Mouse (Mus musculus) MEL (cell line): ENCODE data around the gene Vsig2. TPM values are rescaled to one million over a fixed set of nuclear protein-coding genes. Genes with fewer than 3 reads are reported as not detected.

Source experiments
- DNase-seq: peaks from one replicate; pipeline ENCODE4 v3.0.0; 2011; ENCODE audit warnings: low read depth, low spot score
- H3K27ac ChIP-seq: 2 replicates; pipeline ENCODE4 v1.5.1; 2012; ENCODE audit warnings: low read depth, mild to moderate bottlenecking, control low read depth, low read length, moderate library complexity; ENCODE audit not compliant: control insufficient read depth
- H3K27me3 ChIP-seq, 2 experiments: fragments of 150-350 bp in 1 of 2; sonication (generic) in 1 of 2; 2 replicates each; pipeline ENCODE4 v1.6.1; 2012; ENCODE audit warnings: low read length in 2 of 2, mild to moderate bottlenecking in 2 of 2, improper control_type of control experiment in 1 of 2, moderate library complexity in 1 of 2; ENCODE audit not compliant: insufficient read depth in 2 of 2, control insufficient read depth in 1 of 2
- H3K36me3 ChIP-seq, 2 experiments: 2 replicates each; pipeline ENCODE4 v1.6.1; 2012 to 2014; ENCODE audit warnings: low read length in 2 of 2, improper control_type of control experiment in 1 of 2, inconsistent platforms in 1 of 2, mild to moderate bottlenecking in 1 of 2; ENCODE audit not compliant: insufficient read depth in 2 of 2, control insufficient read depth in 1 of 2
- H3K4me1 ChIP-seq, 2 experiments: fragments of 150-350 bp in 1 of 2; sonication (generic) in 1 of 2; 2 replicates each; pipeline ENCODE4 v1.6.1; 2012; ENCODE audit warnings: low read length in 2 of 2, improper control_type of control experiment in 1 of 2, mild to moderate bottlenecking in 1 of 2; ENCODE audit not compliant: insufficient read depth in 2 of 2, control insufficient read depth in 1 of 2
- H3K4me3 ChIP-seq, 2 experiments: fragments of 150-350 bp in 1 of 2; sonication (generic) in 1 of 2; 2 replicates each; pipeline ENCODE4 v1.5.1; 2012; ENCODE audit warnings: low read depth in 2 of 2, low read length in 2 of 2, mild to moderate bottlenecking in 2 of 2, moderate library complexity in 2 of 2, control low read depth in 1 of 2, improper control_type of control experiment in 1 of 2; ENCODE audit not compliant: control insufficient read depth in 1 of 2, insufficient read depth in 1 of 2
- H3K79me2 ChIP-seq: 2 replicates; pipeline ENCODE4 v1.6.1; 2012; ENCODE audit warnings: mild to moderate bottlenecking, low read length, moderate library complexity; ENCODE audit not compliant: control insufficient read depth, poor library complexity, insufficient read depth
- H3K9ac ChIP-seq: 2 replicates; pipeline ENCODE4 v1.6.1; 2012; ENCODE audit warnings: low read depth, mild to moderate bottlenecking, control low read depth, low read length, moderate library complexity; ENCODE audit not compliant: control insufficient read depth, poor library complexity, severe bottlenecking
- H3K9me3 ChIP-seq: fragments of 150-350 bp; sonication (generic); replicated peaks from 2 replicates; pipeline ENCODE4 v1.6.1; 2012; ENCODE audit warnings: mild to moderate bottlenecking, low read length, improper control_type of control experiment, moderate library complexity; ENCODE audit not compliant: insufficient read depth
- BHLHE40 ChIP-seq: IDR thresholded peaks from 2 replicates; pipeline ENCODE4 v1.6.1; 2012; ENCODE audit warnings: low read depth, mild to moderate bottlenecking, inconsistent platforms, low read length, improper control_type of control experiment, borderline replicate concordance
- CHD1 ChIP-seq: IDR thresholded peaks from 2 replicates; pipeline ENCODE4 v1.6.1; 2012; ENCODE audit warnings: low read depth, mild to moderate bottlenecking, inconsistent platforms, low read length, improper control_type of control experiment
- CHD2 ChIP-seq: IDR thresholded peaks from 2 replicates; pipeline ENCODE4 v1.6.1; 2011; ENCODE audit warnings: low read length, improper control_type of control experiment
- CTCF ChIP-seq, 3 experiments: IDR thresholded peaks in 2 of 3; conservative IDR thresholded peaks in 1 of 3; 2 replicates each; pipeline ENCODE4 v1.5.1; 2011 to 2012; ENCODE audit warnings: low read length in 3 of 3, low read depth in 2 of 3, mild to moderate bottlenecking in 2 of 3, improper control_type of control experiment in 1 of 3, inconsistent platforms in 1 of 3, mixed read lengths in 1 of 3, moderate library complexity in 1 of 3; ENCODE audit not compliant: control insufficient read depth in 1 of 3, insufficient read depth in 1 of 3, poor library complexity in 1 of 3, severe bottlenecking in 1 of 3
- E2F4 ChIP-seq: IDR thresholded peaks from 2 replicates; pipeline ENCODE4 v1.6.1; 2011; ENCODE audit warnings: low read depth, low read length, improper control_type of control experiment, borderline replicate concordance
- ELF1 ChIP-seq: IDR thresholded peaks from 2 replicates; pipeline ENCODE4 v1.6.1; 2014; ENCODE audit warnings: low read depth, mild to moderate bottlenecking, inconsistent platforms, low read length, improper control_type of control experiment, moderate library complexity
- EP300 ChIP-seq, 2 experiments: IDR thresholded peaks; 2 replicates each; pipeline ENCODE4 v1.6.1; 2011; ENCODE audit warnings: improper control_type of control experiment in 2 of 2, low read length in 2 of 2, low read depth in 1 of 2, mild to moderate bottlenecking in 1 of 2
- ETS1 ChIP-seq: IDR thresholded peaks from 2 replicates; pipeline ENCODE4 v1.6.1; 2012; ENCODE audit warnings: low read depth, mild to moderate bottlenecking, inconsistent platforms, low read length, improper control_type of control experiment, moderate library complexity
- GABPA ChIP-seq: IDR thresholded peaks from 2 replicates; pipeline ENCODE4 v1.6.1; 2012; ENCODE audit warnings: low read depth, mild to moderate bottlenecking, inconsistent platforms, low read length, improper control_type of control experiment, moderate library complexity
- GATA1 ChIP-seq: IDR thresholded peaks from 2 replicates; pipeline ENCODE4 v1.6.1; 2011; ENCODE audit warnings: low read depth, low read length, improper control_type of control experiment
- HCFC1 ChIP-seq: IDR thresholded peaks from 2 replicates; pipeline ENCODE4 v1.6.1; 2012; ENCODE audit warnings: low read depth, mild to moderate bottlenecking, inconsistent platforms, low read length, improper control_type of control experiment, moderate library complexity
- JUND ChIP-seq: IDR thresholded peaks from 2 replicates; pipeline ENCODE4 v1.6.1; 2011; ENCODE audit warnings: low read depth, mild to moderate bottlenecking, improper control_type of control experiment, low read length
- KAT2A ChIP-seq: conservative IDR thresholded peaks from 2 replicates; pipeline ENCODE4 v1.6.1; 2012; ENCODE audit warnings: low read depth, low read length, improper control_type of control experiment, inconsistent platforms
- MAFK ChIP-seq: IDR thresholded peaks from 2 replicates; pipeline ENCODE4 v1.6.1; 2011; ENCODE audit warnings: low read depth, mild to moderate bottlenecking, low read length, improper control_type of control experiment, borderline replicate concordance
- MAX ChIP-seq: IDR thresholded peaks from 2 replicates; pipeline ENCODE4 v1.6.1; 2011; ENCODE audit warnings: low read length, improper control_type of control experiment
- MAZ ChIP-seq: IDR thresholded peaks from 2 replicates; pipeline ENCODE4 v1.6.1; 2012; ENCODE audit warnings: low read depth, mild to moderate bottlenecking, inconsistent platforms, low read length, improper control_type of control experiment
- MEF2A ChIP-seq: IDR thresholded peaks from 2 replicates; pipeline ENCODE4 v1.6.1; 2014; ENCODE audit warnings: low read depth, mild to moderate bottlenecking, inconsistent platforms, low read length, improper control_type of control experiment; ENCODE audit not compliant: poor library complexity, insufficient replicate concordance, severe bottlenecking; ENCODE audit errors: extremely low read depth
- MXI1 ChIP-seq: IDR thresholded peaks from 2 replicates; pipeline ENCODE4 v1.6.1; 2011; ENCODE audit warnings: mild to moderate bottlenecking, low read depth, low read length, improper control_type of control experiment
- MYB ChIP-seq: IDR thresholded peaks from 2 replicates; pipeline ENCODE4 v1.6.1; 2011; ENCODE audit warnings: mild to moderate bottlenecking, low read depth, low read length, improper control_type of control experiment
- MYC ChIP-seq: IDR thresholded peaks from 2 replicates; pipeline ENCODE4 v1.6.1; 2011; ENCODE audit warnings: low read depth, mild to moderate bottlenecking, low read length, improper control_type of control experiment, moderate library complexity
- NELFE ChIP-seq: IDR thresholded peaks from 2 replicates; pipeline ENCODE4 v1.6.1; 2011; ENCODE audit warnings: low read depth, low read length, improper control_type of control experiment
- NRF1 ChIP-seq: IDR thresholded peaks from 2 replicates; pipeline ENCODE4 v1.6.1; 2014; ENCODE audit warnings: low read depth, mild to moderate bottlenecking, inconsistent platforms, low read length, improper control_type of control experiment, moderate library complexity; ENCODE audit not compliant: poor library complexity, insufficient read depth, severe bottlenecking
- POLR2A ChIP-seq, 2 experiments: IDR thresholded peaks; 2 replicates each; pipeline ENCODE4 v1.6.1; 2011 to 2012; ENCODE audit warnings: low read length in 2 of 2, mild to moderate bottlenecking in 2 of 2, control low read depth in 1 of 2, improper control_type of control experiment in 1 of 2, low read depth in 1 of 2, moderate library complexity in 1 of 2; ENCODE audit not compliant: control insufficient read depth in 1 of 2, insufficient read depth in 1 of 2, poor library complexity in 1 of 2
- POLR2AphosphoS2 ChIP-seq: IDR thresholded peaks from 2 replicates; pipeline ENCODE4 v1.6.1; 2011; ENCODE audit warnings: low read length, improper control_type of control experiment
- POLR2AphosphoS5 ChIP-seq: IDR thresholded peaks from 2 replicates; pipeline ENCODE4 v1.6.1; 2012; ENCODE audit warnings: low read depth, borderline replicate concordance, mild to moderate bottlenecking, inconsistent platforms, low read length, moderate library complexity, mixed read lengths
- RAD21 ChIP-seq: IDR thresholded peaks from 2 replicates; pipeline ENCODE4 v1.6.1; 2011; ENCODE audit warnings: mild to moderate bottlenecking, low read depth, low read length, improper control_type of control experiment
- RCOR1 ChIP-seq: IDR thresholded peaks from 2 replicates; pipeline ENCODE4 v1.6.1; 2012; ENCODE audit warnings: low read depth, mild to moderate bottlenecking, inconsistent platforms, low read length, improper control_type of control experiment
- SIN3A ChIP-seq: IDR thresholded peaks from 2 replicates; pipeline ENCODE4 v1.6.1; 2012; ENCODE audit warnings: low read length, improper control_type of control experiment, inconsistent platforms
- SMC3 ChIP-seq: IDR thresholded peaks from 2 replicates; pipeline ENCODE4 v1.6.1; 2011; ENCODE audit warnings: low read depth, low read length, improper control_type of control experiment
- TAL1 ChIP-seq: IDR thresholded peaks from 2 replicates; pipeline ENCODE4 v1.6.1; 2012; ENCODE audit warnings: mild to moderate bottlenecking, inconsistent platforms, low read length, moderate library complexity, mixed read lengths
- TBP ChIP-seq: IDR thresholded peaks from 2 replicates; pipeline ENCODE4 v1.8.0; 2011; ENCODE audit warnings: low read depth, low read length, improper control_type of control experiment
- UBTF ChIP-seq: IDR thresholded peaks from 2 replicates; pipeline ENCODE4 v1.6.1; 2012; ENCODE audit warnings: low read depth, mild to moderate bottlenecking, inconsistent platforms, low read length, improper control_type of control experiment, moderate library complexity, borderline replicate concordance; ENCODE audit not compliant: insufficient read depth
- USF1 ChIP-seq: IDR thresholded peaks from 2 replicates; pipeline ENCODE4 v1.6.1; 2014; ENCODE audit warnings: low read depth, mild to moderate bottlenecking, inconsistent platforms, low read length, improper control_type of control experiment, moderate library complexity
- USF2 ChIP-seq, 2 experiments: IDR thresholded peaks; 2 replicates each; pipeline ENCODE4 v1.6.1; 2011 to 2012; ENCODE audit warnings: improper control_type of control experiment in 2 of 2, low read length in 2 of 2, borderline replicate concordance in 1 of 2, inconsistent platforms in 1 of 2, low read depth in 1 of 2, mild to moderate bottlenecking in 1 of 2; ENCODE audit not compliant: insufficient read depth in 1 of 2
- ZKSCAN1 ChIP-seq: IDR thresholded peaks from 2 replicates; pipeline ENCODE4 v1.6.1; 2012; ENCODE audit warnings: low read depth, mild to moderate bottlenecking, inconsistent platforms, low read length, improper control_type of control experiment, moderate library complexity
- ZMIZ1 ChIP-seq: IDR thresholded peaks from 2 replicates; pipeline ENCODE4 v1.6.1; 2012; ENCODE audit warnings: low read depth, mild to moderate bottlenecking, inconsistent platforms, low read length, improper control_type of control experiment, moderate library complexity
- ZNF384 ChIP-seq: IDR thresholded peaks from 2 replicates; pipeline ENCODE4 v1.6.1; 2012; ENCODE audit warnings: low read depth, mild to moderate bottlenecking, inconsistent platforms, low read length, improper control_type of control experiment
- polyA plus RNA-seq, 2 experiments: library from polyadenylated mRNA; stranded (reverse) in 1 of 2; unstranded in 1 of 2; fragments of >175 nt in 1 of 2; fragments of >200 nt in 1 of 2; gene quantifications; 2 replicates each; pipeline versions ENCODE4 v1.2.1 to v1.2.4; 2012; ENCODE audit warnings: low replicate concordance in 2 of 2, low read depth in 1 of 2; ENCODE audit not compliant: insufficient read length in 2 of 2, insufficient read depth in 1 of 2, missing spikeins in 1 of 2
- total RNA-seq: library from RNA; depleted of rRNA; stranded (reverse); fragments of 300-350 nt; gene quantifications from 2 replicates; pipeline ENCODE4 v1.2.3, GENCODE M21; 2012

The Vsig2 gene
- total and polyA plus RNA-seq, 3 experiments: 0.64 TPM; not detected in 2

DNA sequence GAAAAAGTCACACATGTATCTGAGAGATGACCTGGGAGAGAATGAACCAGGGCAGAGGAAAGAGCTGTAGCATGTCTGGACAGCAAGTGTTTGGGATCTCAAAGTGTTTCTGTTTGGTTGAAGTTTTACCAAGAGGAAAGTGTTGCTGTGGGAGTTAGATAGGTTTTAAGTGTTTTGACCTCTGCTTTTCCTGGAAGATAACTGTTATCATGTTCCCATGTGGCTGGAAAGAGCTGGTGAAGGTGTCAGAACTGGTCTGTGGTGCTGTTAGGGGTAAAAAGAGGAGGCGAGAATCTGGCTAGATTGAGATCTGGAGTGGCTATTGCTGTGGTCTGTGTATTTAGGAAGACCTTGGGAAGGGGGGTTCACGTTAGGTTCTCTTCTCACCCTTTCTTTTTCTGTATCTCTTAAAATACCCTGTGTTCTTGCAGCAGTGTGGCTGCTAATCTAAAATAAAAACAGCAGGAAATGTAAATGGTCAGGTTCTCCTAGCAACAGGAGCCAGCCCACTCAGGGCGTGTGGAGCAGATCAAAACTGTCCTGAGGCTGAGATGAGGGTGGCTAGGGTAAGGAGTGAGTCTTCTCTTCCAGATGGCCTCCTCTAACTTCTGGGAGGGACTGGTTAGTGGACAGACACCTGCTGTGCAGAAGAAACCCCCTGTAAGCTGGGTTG, 33.3 kb downstream of the Vsig2 start:
- no peak for DNase-seq
- Histone ChIP-seq H3K4me1 (peaks cover 41 to 45% of the 10 kb centered on the region in 2 experiments), H3K4me3 (peak overlapping the region in 1 of 2 experiments; percentile 18; a peak in 2 of 4 replicates), H3K27me3 (no peaks in the 10 kb centered on the region), H3K27ac (peak overlapping the region; percentile 74), H3K79me2 (no peaks in the 10 kb centered on the region), H3K36me3 (peaks cover 0 to 57% of the 10 kb centered on the region in 2 experiments; a peak in 2 of 4 replicates), H3K9me3 (no peaks in the 10 kb centered on the region), H3K9ac (no peak overlapping the region)
- TF ChIP-seq RCOR1 (peak; percentile 66; the same call in 1 of the 2 replicates), NRF1 (no peak), UBTF (no peak), NELFE (no peak), KAT2A (no peak), JUND (no peak), POLR2A (IDR thresholded peaks at IDR 0.05; ENCODE audit: control insufficient read depth in 1 of 2, insufficient read depth in 1 of 2, low read depth in 1 of 2, low read length in 2 of 2, poor library complexity in 1 of 2) (no peak), MAX (no peak), MAFK (no peak), BHLHE40 (no peak), MAZ (no peak), ZNF384 (no peak), TBP (no peak), ZMIZ1 (no peak), CHD1 (no peak), SIN3A (peak; percentile 44), MXI1 (peak; percentile 59), RAD21 (no peak), TAL1 (peak; percentile 59), E2F4 (no peak), MEF2A (peak; percentile 26; the same call in 1 of the 2 replicates), ELF1 (no peak), USF2 (IDR thresholded peaks at IDR 0.05; ENCODE audit: borderline replicate concordance in 1 of 2, insufficient read depth in 1 of 2, low read depth in 1 of 2, low read length in 2 of 2) (no peak), GABPA (no peak), GATA1 (peak; percentile 87), CHD2 (no peak), ZKSCAN1 (no peak), USF1 (no peak), HCFC1 (no peak), ETS1 (peak; percentile 59; the same call in 1 of the 2 replicates), POLR2AphosphoS5 (no peak), CTCF (IDR thresholded peaks at IDR 0.05 in 2 of 3, conservative IDR thresholded peaks at IDR 0.05 in 1 of 3; ENCODE audit: control insufficient read depth in 1 of 3, insufficient read depth in 1 of 3, low read depth in 2 of 3, low read length in 3 of 3, poor library complexity in 1 of 3, severe bottlenecking in 1 of 3) (no peak), MYB (0 out of 2 replicates have a peak, but pooled peaks have one; percentile 11), EP300 (IDR thresholded peaks at IDR 0.05; ENCODE audit: low read depth in 1 of 2, low read length in 2 of 2) (peak; percentile 79 to 80), POLR2AphosphoS2 (no peak), SMC3 (no peak), MYC (no peak)
